ENCODE assay signal across 23 mouse cellular contexts in the genomic region with DNA sequence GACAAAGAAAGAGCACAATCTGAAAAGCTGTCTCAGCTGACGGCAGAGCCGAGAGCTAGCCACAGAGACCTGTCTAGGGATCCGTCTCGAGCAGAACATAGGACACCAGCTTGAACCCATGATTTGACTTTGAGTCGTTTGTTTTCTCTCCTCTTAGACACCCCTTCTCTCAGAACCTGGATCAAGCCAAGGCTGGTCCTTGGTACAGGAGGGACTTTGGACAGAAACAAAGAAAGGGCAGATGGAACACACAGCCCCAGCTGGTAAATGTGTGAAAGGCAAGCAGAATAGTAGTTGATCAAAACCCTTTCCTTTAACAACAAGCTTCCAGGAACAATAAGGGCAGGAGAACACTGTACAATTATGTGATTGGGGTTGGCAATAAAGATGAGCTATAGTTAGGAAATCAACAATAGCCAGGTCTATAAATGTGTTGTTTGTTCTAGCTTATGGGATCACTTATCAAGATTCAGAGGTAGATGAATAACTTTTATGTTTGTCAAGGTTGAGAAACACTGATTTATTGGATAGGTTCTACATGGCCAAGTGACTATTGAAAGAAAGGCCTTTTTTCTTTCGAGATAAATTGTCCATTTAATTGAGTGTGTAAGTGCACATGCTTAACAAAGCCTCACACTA. TPM values are rescaled to one million over a fixed set of nuclear protein-coding genes. Genes with fewer than 3 reads are reported as not detected.
DNase-seq lines count a peak whose midpoint lies in the region; ATAC-seq and TF ChIP-seq lines count a peak whose summit lies in the region.
"Had no signal": no experiment of that assay in that cellular context is flagged by ENCODE, and none has a peak within 500 bp of the region (broad histone marks: within the 10 kb centered on the region; RNA-seq: fewer than 3 reads in every experiment).

No protein-coding gene starts in this region.

- no peak for TF ChIP-seq CTCF in kidney, postnatal 0 days (IDR thresholded peaks at IDR 0.05; ENCODE audit: low read depth)

- H3K4me2 ChIP-seq in liver, embryonic 16.5 days (ENCODE audit: low read depth, low read length): no peak overlapping the region
- no peak overlapping the region for H3K4me2 ChIP-seq in liver, embryonic 11.5 days
- H3K4me2 ChIP-seq in kidney, postnatal 0 days (ENCODE audit: low read length): no peak overlapping the region
- H3K4me2 ChIP-seq in forebrain, embryonic 14.5 days (ENCODE audit: low read length): no peak overlapping the region
- H3K4me2 ChIP-seq: hindbrain, embryonic 14.5 days; neural tube, embryonic 12.5 days had no signal

- H3K4me3 ChIP-seq in liver, embryonic 16.5 days (ENCODE audit: low read depth, low read length): no peak overlapping the region
- H3K4me3 ChIP-seq in liver, embryonic 11.5 days (ENCODE audit: low read depth, low read length): no peak overlapping the region
- H3K4me3 ChIP-seq in kidney, postnatal 0 days (replicated peaks; ENCODE audit: low read depth, low read length): no peak overlapping the region
- H3K4me3 ChIP-seq in forebrain, embryonic 14.5 days (ENCODE audit: low read depth, low read length): no peak overlapping the region
- H3K4me3 ChIP-seq: embryonic facial prominence, embryonic 10.5 days; forebrain, embryonic 10.5 days; megakaryocyte, embryonic 14.5 days; neural tube, embryonic 12.5 days had no signal

- no peaks in the 10 kb centered on the region for H3K36me3 ChIP-seq in liver, embryonic 16.5 days (ENCODE audit: control insufficient read depth, insufficient read depth)
- no peaks in the 10 kb centered on the region for H3K36me3 ChIP-seq in liver, embryonic 11.5 days (ENCODE audit: control insufficient read depth, insufficient read depth, low read length)
- H3K36me3 ChIP-seq in kidney, postnatal 0 days (ENCODE audit: insufficient read depth, low read length): no peaks in the 10 kb centered on the region
- H3K36me3 ChIP-seq in forebrain, embryonic 14.5 days (ENCODE audit: control insufficient read depth, insufficient read depth, low read length): no peaks in the 10 kb centered on the region
- H3K36me3 ChIP-seq: embryonic facial prominence, embryonic 10.5 days; forebrain, embryonic 10.5 days; neural tube, embryonic 12.5 days had no signal

- no peak overlapping the region for H3K9ac ChIP-seq in liver, embryonic 16.5 days (ENCODE audit: low read depth, low read length)
- H3K9ac ChIP-seq in liver, embryonic 11.5 days (ENCODE audit: low read depth, low read length): no peak overlapping the region
- no peak overlapping the region for H3K9ac ChIP-seq in kidney, postnatal 0 days (ENCODE audit: low read depth, low read length)
- no peak overlapping the region for H3K9ac ChIP-seq in forebrain, embryonic 14.5 days (ENCODE audit: low read length)
- H3K9ac ChIP-seq: hindbrain, embryonic 14.5 days; neural tube, embryonic 12.5 days had no signal

- DNase-seq in kidney, adult 11 months: peak; percentile 48
- no peak for DNase-seq in kidney, postnatal 4 days
- no peak for DNase-seq in liver, embryonic 11.5 days (ENCODE audit: low spot score)
- no peak for DNase-seq in kidney, postnatal 0 days (ENCODE audit: low spot score)
- DNase-seq in yolk sac, embryonic 10.5 days (ENCODE audit: low spot score): peak; percentile 45
- no peak for DNase-seq in forebrain, embryonic 14.5 days (ENCODE audit: low spot score)
- DNase-seq: adrenal gland, postnatal 14 days; cerebellum, adult 11 months; cerebellum, adult 9-11 months; heart, postnatal 4 days; lung, adult 2 months; lung, postnatal 14 days; midbrain, embryonic 14.5 days; right cerebral cortex, postnatal 25 days; thymus, postnatal 14 days had no signal

- H3K27ac ChIP-seq in liver, embryonic 16.5 days (ENCODE audit: low read length): no peak overlapping the region
- H3K27ac ChIP-seq in liver, embryonic 11.5 days (ENCODE audit: low read depth, low read length): no peak overlapping the region
- peak overlapping the region; percentile 37; the same call in 1 of the 2 replicates for H3K27ac ChIP-seq in kidney, postnatal 0 days
- H3K27ac ChIP-seq in forebrain, embryonic 14.5 days (ENCODE audit: low read depth, low read length): no peak overlapping the region
- H3K27ac ChIP-seq: embryonic facial prominence, embryonic 10.5 days; forebrain, embryonic 10.5 days; hindbrain, embryonic 14.5 days; neural tube, embryonic 12.5 days had no signal

- H3K27me3 ChIP-seq in liver, embryonic 16.5 days (ENCODE audit: control insufficient read depth, insufficient read depth, low read depth, low read length): no peaks in the 10 kb centered on the region
- H3K27me3 ChIP-seq in liver, embryonic 11.5 days (replicated peaks; ENCODE audit: control insufficient read depth, insufficient read depth, low read length): no peaks in the 10 kb centered on the region
- H3K27me3 ChIP-seq in kidney, postnatal 0 days (ENCODE audit: insufficient read depth, low read length): no peaks in the 10 kb centered on the region
- no peaks in the 10 kb centered on the region for H3K27me3 ChIP-seq in forebrain, embryonic 14.5 days (replicated peaks; ENCODE audit: control insufficient read depth, insufficient read depth, low read length)
- H3K27me3 ChIP-seq: megakaryocyte, embryonic 14.5 days; neural tube, embryonic 12.5 days had no signal

- WGBS in liver, embryonic 16.5 days (ENCODE audit: insufficient replicate concordance): 56% methylated on average over 6 of the region's 6 CpGs
- WGBS in liver, embryonic 11.5 days: 76% methylated on average over 6 of the region's 6 CpGs
- 63% methylated on average over 6 of the region's 6 CpGs for WGBS in kidney, postnatal 0 days
- 78% methylated on average over 6 of the region's 6 CpGs for whole genome bisulfite sequencing in forebrain, embryonic 14.5 days

- 0 out of 2 replicates have a peak, but pooled peaks have one; percentile 21 for ATAC-seq in liver, embryonic 16.5 days (ENCODE audit: low read depth)
- ATAC-seq in liver, embryonic 11.5 days (replicated peaks; ENCODE audit: low FRiP score): no peak
- ATAC-seq in kidney, postnatal 0 days (replicated peaks; ENCODE audit: low FRiP score, low read depth): no peak
- no peak for ATAC-seq in megakaryocyte progenitor cell, adult 5-6 weeks (replicated peaks; ENCODE audit: poor library complexity)
- ATAC-seq in forebrain, embryonic 14.5 days: no peak
- ATAC-seq: inflammation-experienced regulatory T-cells, adult 6 months had no signal

- no peaks in the 10 kb centered on the region for H3K9me3 ChIP-seq in liver, embryonic 16.5 days (replicated peaks; ENCODE audit: control insufficient read depth, low read length)
- no peaks in the 10 kb centered on the region for H3K9me3 ChIP-seq in liver, embryonic 11.5 days (ENCODE audit: control insufficient read depth, low read length)
- H3K9me3 ChIP-seq in kidney, postnatal 0 days (replicated peaks; ENCODE audit: low read length): no peaks in the 10 kb centered on the region
- H3K9me3 ChIP-seq in forebrain, embryonic 14.5 days (replicated peaks; ENCODE audit: control insufficient read depth, low read length): no peaks in the 10 kb centered on the region
- H3K9me3 ChIP-seq: embryonic facial prominence, embryonic 10.5 days; forebrain, embryonic 10.5 days; megakaryocyte, embryonic 14.5 days; neural tube, embryonic 12.5 days had no signal

- H3K4me1 ChIP-seq in liver, embryonic 16.5 days (ENCODE audit: control insufficient read depth, low read depth, low read length): no peaks in the 10 kb centered on the region
- no peaks in the 10 kb centered on the region for H3K4me1 ChIP-seq in liver, embryonic 11.5 days (replicated peaks; ENCODE audit: control insufficient read depth, insufficient read depth, low read length)
- no peaks in the 10 kb centered on the region for H3K4me1 ChIP-seq in kidney, postnatal 0 days (replicated peaks; ENCODE audit: insufficient read depth, low read length)
- H3K4me1 ChIP-seq in forebrain, embryonic 14.5 days (ENCODE audit: control insufficient read depth, insufficient read depth, low read length): no peaks in the 10 kb centered on the region
- H3K4me1 ChIP-seq: neural tube, embryonic 12.5 days had no signal

RNA-seq across cellular contexts. Expression of a gene that starts 31.6 kb away (rescaled TPM):
- polyA plus RNA-seq in liver, embryonic 16.5 days (2015; fragmentation: Nextera tagmentation; extraction: Ambion mirVana): 109 and 110 TPM in 2 replicates
- polyA plus RNA-seq in liver, embryonic 11.5 days (2014; fragmentation: Nextera tagmentation; extraction: Ambion mirVana): 83.2 and 90.2 TPM in 2 replicates
- polyA plus RNA-seq in kidney, postnatal 0 days (2015; fragmentation: Nextera tagmentation; extraction: Ambion mirVana): 188 and 189 TPM in 2 replicates
- total RNA-seq in megakaryocyte progenitor cell, adult 5-6 weeks (2015): 219 and 220 TPM in 2 replicates
- 295 and 366 TPM in 2 replicates for total RNA-seq in megakaryocyte progenitor cell, adult 5-6 weeks (2017)
- 168 and 174 TPM in 2 replicates for polyA plus RNA-seq in forebrain, embryonic 14.5 days (2014; fragmentation: Nextera tagmentation; extraction: Ambion mirVana)

RNA-seq across cellular contexts. Expression of a gene that starts 41.8 kb away (rescaled TPM):
- 81.2 and 83.0 TPM in 2 replicates for polyA plus RNA-seq in liver, embryonic 16.5 days (2015; fragmentation: Nextera tagmentation; extraction: Ambion mirVana)
- 63.6 and 63.8 TPM in 2 replicates for polyA plus RNA-seq in liver, embryonic 11.5 days (2014; fragmentation: Nextera tagmentation; extraction: Ambion mirVana)
- polyA plus RNA-seq in kidney, postnatal 0 days (2015; fragmentation: Nextera tagmentation; extraction: Ambion mirVana): 217 and 218 TPM in 2 replicates
- total RNA-seq in megakaryocyte progenitor cell, adult 5-6 weeks (2015): 74.8 and 97.5 TPM in 2 replicates
- total RNA-seq in megakaryocyte progenitor cell, adult 5-6 weeks (2017): 51.1 and 57.8 TPM in 2 replicates
- polyA plus RNA-seq in forebrain, embryonic 14.5 days (2014; fragmentation: Nextera tagmentation; extraction: Ambion mirVana): 41.1 and 45.3 TPM in 2 replicates

Comparison
In these comparisons a context has a peak if more than half of its experiments do, and no peak if none do; other contexts are left out.
1. DNase-seq: peak in kidney, adult 11 months (single experiment) and yolk sac, embryonic 10.5 days (single experiment); none in kidney, postnatal 4 days (0 of 2), liver, embryonic 11.5 days (single experiment), kidney, postnatal 0 days (single experiment) and forebrain, embryonic 14.5 days (single experiment).